Mouse (Mus musculus) embryo, embryonic 10.5 days (tissue): Measurements from ENCODE around the gene Npy.

Source experiments
- DNase-seq: peaks from one replicate; pipeline ENCODE4 v3.0.0-alpha.2; 2015; ENCODE audit warnings: low spot score

Gene Npy

GRCm38 (mm10) chr6:49821961-49822870 is at the start of gene Npy:
Npy (plus strand) TSS chr6:49822710.
- peak; percentile 59 for DNase-seq

DNA sequence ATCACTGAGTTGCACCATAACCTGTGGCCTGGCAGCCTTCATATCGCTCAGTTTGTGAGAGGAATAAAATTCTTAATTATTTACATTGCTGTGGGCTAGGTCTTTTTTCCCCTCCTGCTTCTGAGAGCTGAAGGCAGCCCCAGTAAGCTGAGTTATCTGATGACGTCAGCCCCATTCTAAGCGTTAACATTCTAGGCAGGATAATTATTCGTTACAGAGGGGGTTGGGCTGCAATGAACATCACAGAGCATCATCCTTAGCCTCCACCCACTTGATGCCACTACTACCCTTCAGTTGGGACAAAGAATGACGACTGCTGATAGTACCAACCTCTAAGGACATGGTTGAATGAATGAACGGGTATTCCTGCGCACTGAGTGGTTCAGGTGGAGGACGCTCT is 47.5 kb upstream of the Npy start:
- peak; percentile 13 for DNase-seq

DNA sequence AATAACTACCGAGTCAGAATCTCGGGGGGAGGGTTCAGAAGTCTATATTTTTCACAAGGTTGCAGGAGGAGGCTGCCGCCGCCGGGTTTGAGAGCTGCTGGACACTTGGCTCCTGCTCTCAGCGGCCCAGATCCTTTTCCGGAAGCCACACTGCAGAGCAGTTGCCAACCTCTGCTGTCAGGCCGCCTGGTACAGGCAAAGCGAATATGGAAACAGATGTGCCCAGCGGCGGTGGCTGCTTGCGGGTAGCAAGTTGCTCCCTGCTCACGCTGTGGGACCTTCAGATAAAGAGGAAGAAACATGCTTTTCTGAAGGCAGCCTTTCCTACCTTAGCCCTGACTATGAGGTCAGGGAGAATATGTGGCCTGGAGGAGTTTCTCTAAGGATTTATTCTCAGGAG is 44.4 kb upstream of the Npy start:
- DNase-seq = no peak

- DNase-seq = no peak
Observed at GRCm38 (mm10) chr6:49778729-49779128, 43.8 kb upstream of the Npy start.

GRCm38 (mm10) chr6:49779606-49780005 is 42.9 kb upstream of the Npy start:
- peak; percentile 47 for DNase-seq

GRCm38 (mm10) chr6:49780846-49781400 is 41.6 kb upstream of the Npy start:
- DNase-seq = no peak

- DNase-seq = no peak
Observed at GRCm38 (mm10) chr6:49781852-49782251, 40.7 kb upstream of the Npy start.

DNA sequence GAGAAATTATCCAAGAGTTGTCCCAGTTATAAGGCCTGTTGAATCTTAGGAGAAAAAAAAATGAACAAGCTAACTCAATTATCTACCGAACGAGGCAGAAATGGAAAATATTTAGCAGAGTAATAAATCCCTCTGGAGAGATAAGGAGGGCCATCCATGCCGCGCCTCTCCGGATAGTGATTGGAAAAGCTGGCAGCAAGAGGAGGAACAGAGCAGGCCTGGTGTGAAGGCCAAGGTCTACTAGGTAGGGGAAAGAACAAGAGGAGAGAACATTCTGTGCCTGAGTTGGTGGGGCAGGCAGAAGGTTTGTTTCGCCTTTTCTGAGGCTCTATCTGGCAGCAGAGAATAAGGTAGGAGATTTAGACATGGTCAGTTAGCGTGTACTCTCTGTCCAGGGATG is 39.8 kb upstream of the Npy start:
- no peak for DNase-seq

GRCm38 (mm10) chr6:49792524-49792923 is 30.0 kb upstream of the Npy start:
- peak; percentile 33 for DNase-seq

- DNase-seq = no peak
Observed at GRCm38 (mm10) chr6:49804105-49804504, 18.4 kb upstream of the Npy start.

DNA sequence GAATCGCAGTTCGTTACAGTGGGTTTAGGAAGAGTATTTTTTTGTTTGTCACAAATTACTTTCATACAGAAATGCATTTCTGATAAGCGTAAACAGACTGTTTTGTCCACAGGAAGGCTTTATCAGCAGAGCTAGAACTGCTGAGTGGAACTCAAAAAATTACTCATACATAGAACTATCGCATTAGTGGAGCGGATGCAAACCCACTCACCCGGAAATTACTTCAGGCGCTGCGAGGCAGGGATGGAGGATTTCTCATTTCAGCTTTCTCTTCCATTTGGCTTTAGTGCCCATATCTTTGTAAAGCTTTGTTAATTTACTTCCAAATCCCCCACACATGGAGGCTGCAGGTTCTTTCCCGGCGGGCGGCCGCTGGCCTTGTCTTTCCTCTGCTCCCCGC is 14.4 kb upstream of the Npy start:
- DNase-seq = peak; percentile 45

- no peak for DNase-seq
Observed at GRCm38 (mm10) chr6:49817183-49817582, 5.3 kb upstream of the Npy start.

- no peak for DNase-seq
Observed at GRCm38 (mm10) chr6:49817625-49818024, 4.9 kb upstream of the Npy start.

DNA sequence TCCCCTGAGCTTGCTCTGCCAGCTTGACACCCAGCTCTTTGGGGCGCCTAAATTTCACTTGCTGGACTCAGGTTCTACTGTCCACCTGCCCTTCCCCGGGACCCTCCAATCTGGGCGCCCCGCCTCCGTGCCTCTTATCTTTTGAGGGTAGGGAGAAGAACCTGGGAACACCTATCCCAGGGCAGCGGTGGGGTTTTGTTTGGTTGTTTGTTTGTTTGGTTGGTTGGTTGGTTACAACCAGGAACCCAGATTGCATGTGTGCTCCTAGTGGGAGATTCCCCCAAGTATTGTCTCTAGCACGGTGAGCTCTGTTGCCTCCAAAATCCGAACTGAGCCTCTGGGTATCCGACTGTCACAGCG is 341 bp downstream of the Npy start:
- peak; percentile 36 for DNase-seq

DNA sequence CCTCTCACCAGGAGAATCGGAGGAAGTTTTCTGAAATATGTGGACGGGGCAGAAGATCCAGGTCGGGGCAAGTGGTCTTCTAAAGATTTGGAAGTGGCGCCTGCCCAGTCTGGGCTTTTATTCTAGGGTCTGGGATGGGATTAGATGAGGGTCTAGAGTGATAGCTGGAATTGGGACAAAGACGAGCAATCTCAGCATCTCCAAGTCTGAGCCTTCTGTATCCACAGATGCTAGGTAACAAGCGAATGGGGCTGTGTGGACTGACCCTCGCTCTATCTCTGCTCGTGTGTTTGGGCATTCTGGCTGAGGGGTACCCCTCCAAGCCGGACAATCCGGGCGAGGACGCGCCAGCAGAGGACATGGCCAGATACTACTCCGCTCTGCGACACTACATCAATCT is 861 bp downstream of the Npy start:
- DNase-seq = peak; percentile 34

GRCm38 (mm10) chr6:49823821-49824220 is 1.3 kb downstream of the Npy start:
- peak; percentile 11 for DNase-seq

GRCm38 (mm10) chr6:49831579-49831978 is 9.1 kb downstream of the Npy start:
- DNase-seq = no peak

- no peak for DNase-seq
Observed at GRCm38 (mm10) chr6:49856830-49857229, 34.3 kb downstream of the Npy start.

DNA sequence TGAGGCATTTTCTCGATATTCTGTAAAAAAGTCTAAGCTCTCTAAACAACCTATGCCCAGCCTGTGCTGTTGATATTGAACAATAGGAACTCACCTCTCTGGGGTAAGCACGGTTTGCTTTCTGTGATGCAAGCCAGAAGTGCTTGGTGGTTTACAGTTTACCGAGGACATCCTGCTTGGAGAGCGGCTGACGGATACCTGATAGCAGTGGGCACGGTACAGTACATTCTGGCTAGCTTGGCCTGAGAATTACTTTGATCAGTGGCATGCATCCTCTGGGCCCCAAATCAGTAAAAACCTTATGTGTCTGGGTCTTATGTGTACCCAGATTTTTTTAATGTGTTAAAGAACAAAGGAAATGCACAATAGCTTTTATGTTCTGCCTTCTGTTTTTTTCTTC is 45.1 kb downstream of the Npy start:
- DNase-seq = no peak

- DNase-seq = no peak
Observed at GRCm38 (mm10) chr6:49871071-49871470, 48.6 kb downstream of the Npy start.

DNA sequence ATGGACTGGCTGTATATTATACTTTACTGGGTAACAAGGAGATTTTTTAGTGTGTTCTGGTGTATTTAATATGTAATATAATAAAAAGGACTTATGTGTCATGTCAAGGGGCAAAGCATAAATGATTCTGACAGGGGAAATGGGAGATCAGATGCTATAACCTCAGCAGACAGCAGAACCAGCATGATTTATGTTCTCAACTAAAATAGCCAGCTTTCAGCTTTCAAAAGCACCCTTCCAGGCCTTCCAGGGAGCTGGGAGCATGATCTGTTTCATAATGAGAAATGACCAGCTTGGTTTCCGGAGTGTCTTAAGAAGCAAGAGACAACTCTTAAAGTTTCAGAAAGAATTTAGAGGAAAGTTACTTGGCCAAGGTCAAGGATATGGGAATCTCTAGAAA is 51.0 kb downstream of the Npy start:
- no peak for DNase-seq

- DNase-seq = peak; percentile 12
Observed at GRCm38 (mm10) chr6:49875160-49875559, 52.6 kb downstream of the Npy start.

- no peak for DNase-seq
Observed at GRCm38 (mm10) chr6:49875791-49876190, 53.3 kb downstream of the Npy start.
